Mouse (Mus musculus) lung, postnatal 10 days (tissue): ENCODE measurements around the gene Gm47969.
"Not testable (repeated sequence)": the region's sequence is repeated elsewhere in the genome, so short reads cannot be mapped to it uniquely, and the experiment has no call there.

Source experiments
- DNase-seq: peaks from one replicate; pipeline ENCODE4 v3.0.0; 2021

Gm47969 gene

DNA sequence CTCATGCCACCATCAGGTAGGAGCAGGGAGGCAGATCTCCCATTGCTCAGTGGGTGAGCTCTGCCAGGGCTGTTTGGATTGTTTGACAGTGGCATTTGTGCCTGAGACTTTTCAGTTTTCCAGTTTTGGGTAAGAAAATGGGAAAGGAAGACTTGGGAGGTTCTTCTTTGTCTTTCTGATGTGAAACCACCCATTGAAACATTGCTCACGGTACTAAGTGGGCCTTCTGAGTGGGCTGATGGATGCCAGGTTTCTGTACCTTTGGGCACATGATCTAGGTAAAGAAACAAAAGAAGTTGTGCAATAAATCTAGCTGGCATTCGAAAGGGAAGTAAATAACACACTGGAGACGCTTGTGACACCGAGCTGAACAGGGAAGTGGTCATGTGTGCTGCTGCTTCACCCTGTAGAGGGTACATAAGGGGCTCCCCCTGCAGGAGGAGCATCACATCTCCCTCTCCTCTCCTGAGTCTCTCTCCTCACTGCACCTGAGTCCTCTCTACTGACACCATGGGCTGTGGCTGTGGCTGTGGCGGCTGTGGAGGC is at the start of gene Gm47969:
TSS of gene Gm47969 (plus strand) at position 51 of the 546 bp plus-strand sequence.
- peak; percentile 16 for DNase-seq

DNA sequence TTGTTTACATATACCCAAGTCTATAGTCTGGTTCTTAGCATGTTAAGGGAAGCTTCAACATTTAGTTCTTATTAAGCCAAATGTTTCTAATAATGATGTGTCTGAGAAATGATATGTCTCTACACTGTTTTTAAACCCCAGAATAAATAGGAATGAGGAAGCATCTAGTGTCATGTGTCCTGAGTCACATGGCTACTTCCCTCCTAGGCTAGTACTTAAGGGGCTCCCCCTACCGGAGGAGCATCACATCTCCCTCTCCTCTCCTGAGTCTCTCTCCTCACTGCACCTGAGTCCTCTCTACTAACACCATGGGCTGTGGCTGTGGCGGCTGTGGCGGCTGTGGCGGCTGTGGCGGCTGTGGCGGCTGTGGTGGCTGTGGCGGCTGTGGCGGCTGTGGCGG is 44.4 kb upstream of the Gm47969 start, which contains the start of gene Gm47959:
TSS of gene Gm47959 (plus strand) at position 243 of the 400 bp plus-strand sequence.
- not testable (repeated sequence) for DNase-seq

DNA sequence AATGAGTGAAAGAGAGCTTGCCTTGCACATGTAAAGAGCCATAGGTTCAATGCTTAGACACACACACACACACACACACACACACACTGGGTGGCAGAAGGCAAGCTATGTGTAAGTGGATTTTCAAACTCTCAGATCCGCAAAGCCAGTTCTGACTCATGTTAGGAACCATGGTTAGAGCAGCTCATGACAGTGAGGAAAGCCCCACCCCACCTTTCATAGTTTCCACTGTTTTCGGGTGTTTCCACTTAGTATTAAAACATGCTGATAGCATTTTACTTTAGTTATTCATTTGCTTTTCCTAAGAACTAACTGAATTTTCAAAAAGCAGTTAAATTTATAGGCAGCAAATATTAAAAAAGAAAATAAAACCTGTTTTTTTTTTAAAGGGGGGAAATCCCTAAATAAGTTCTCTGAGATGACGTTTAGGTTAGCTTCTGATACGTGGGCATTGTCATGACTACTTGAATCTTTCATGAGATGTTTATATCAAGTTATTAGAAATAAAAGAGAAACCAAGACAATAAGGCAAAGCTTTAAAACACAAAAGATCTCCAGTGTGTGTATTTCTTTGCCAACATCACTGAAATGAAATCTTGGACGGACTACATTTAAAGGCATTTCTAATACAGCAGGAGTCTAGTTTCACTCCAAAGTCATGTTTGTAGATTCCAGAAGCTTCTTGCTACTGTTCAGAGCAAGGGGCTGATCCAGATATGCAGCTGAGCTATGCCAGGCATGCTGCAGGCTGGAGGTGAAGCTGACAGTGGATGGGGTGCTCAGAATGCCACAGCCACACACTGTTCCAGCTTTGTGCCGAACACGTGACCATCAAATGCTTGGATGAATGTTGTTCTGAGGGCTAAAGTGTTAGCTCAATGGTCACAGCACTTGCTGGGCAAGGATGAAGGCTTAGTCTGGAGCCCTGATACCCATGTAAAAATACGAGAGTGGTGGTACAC is 38.2 kb upstream of the Gm47969 start:
- DNase-seq, result peak; percentile 6

DNA sequence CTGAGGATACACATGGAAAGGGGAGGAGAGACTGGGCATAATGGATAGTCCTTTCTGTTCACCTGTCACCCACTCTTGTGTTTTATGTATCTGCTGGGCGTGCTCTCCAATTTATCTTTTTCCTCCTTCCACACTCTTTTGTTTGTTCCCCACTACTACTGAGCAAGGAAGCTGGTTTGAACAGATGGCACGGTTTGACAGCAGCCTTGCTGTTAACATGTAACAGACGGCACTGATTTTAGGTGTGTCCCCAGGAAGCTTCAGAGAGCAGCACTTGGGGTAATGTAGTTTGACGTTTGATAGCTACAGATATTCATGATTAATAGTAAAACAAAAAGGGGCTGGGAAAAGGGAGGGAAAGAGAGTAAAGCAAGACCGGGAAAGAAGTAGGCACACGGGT is 37.3 kb upstream of the Gm47969 start:
- no peak for DNase-seq

DNA sequence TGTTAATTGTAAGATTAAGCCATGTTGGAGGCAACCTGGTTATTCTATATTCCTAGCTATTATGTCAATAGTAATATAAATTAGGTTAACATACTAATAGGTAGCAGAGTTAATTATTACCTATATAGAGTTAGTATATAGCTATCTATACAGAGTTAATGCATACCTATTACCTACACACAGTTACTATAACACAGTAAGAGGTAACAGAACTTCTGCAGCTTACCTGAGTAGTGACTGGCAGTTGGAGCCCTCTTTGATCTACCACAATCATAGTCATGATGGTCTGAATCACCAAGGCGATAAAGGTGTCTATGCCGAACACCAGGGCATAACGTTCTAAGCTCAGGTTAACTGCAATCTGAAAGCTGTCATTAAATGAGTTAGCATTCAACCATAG is 30.3 kb upstream of the Gm47969 start:
- DNase-seq, result no peak

DNA sequence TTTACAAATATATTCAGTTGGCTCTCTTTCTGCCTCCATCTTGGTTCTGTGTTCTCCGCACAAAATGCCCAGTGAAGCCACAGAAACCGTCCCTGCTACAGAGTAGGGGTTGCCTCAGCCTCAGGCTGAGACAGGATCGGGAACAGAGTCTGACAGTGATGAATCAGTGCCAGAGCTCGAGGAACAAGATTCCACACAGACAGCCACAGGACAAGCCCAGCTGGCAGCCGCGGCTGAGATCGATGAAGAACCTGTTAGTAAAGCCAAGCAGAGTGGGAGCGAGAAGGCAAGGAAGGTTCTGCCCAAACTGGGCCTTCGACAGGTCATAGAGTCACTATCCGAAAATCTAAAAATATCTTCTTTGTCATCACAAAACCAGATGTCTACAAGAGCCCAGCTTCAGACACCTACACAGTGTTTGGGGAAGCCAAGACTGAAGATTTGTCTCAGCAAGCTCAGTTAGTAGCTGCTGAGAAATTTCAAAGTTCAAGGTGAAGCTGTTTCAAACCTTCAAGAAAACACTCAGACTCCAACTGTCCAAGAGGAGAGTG is 29.3 kb upstream of the Gm47969 start:
- no peak for DNase-seq

DNA sequence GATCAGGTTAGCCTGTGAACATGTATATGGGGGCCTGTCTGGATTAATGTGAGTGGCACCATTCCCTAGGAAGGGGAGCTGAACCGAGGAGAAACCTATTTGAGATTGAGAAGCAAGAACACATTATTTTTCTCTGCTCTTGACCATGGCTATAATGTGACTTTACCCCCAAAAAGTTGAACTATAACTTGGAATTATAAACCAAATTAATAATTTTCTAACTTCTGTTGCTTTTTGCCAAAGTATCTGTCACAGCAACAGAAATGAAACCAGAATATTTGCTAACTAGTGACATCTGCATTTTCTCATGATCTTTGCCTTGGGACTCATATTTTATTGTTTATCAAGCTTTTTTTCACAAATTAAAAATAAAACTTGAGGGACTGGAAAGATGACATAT is 28.2 kb upstream of the Gm47969 start:
- DNase-seq, result no peak

DNA sequence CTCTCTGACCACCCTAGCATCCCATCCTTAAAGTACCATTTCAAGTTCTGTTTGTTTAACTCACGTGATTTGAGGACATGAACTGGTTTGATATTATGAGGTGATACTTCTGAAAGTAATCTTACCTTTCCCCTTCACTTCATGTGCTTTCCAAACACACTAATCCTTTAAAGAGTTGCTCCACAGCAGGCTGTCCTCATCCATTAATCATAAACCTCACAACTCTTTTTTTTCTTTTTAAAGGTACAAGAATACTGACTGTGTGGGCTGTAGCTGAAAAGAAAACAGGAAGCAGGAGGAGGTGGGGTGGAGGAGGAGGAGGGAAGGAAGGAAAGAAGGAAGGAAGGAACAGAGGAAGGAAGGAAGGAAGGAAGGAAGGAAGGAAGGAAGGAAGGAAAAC is 12.8 kb upstream of the Gm47969 start:
- DNase-seq, result no peak

DNA sequence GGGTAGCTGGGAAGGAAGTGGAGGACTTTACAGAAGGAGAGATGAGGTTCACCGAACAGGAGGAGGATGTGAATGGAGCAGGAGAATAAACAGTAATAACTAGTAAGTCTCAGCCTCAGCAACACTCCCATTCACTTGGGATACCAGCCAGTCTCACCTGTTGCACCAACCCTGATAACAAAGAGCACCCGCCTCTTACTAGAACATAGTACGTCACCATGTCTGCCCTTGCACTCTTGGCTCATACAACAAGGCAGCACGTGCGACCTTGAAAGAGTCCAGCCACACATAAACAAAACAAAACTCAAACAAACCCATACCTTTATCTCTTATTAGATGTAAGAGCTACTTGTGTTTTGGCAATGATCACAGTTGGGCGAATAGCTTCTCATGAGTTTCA is 12.2 kb upstream of the Gm47969 start:
- peak; percentile 14 for DNase-seq

DNA sequence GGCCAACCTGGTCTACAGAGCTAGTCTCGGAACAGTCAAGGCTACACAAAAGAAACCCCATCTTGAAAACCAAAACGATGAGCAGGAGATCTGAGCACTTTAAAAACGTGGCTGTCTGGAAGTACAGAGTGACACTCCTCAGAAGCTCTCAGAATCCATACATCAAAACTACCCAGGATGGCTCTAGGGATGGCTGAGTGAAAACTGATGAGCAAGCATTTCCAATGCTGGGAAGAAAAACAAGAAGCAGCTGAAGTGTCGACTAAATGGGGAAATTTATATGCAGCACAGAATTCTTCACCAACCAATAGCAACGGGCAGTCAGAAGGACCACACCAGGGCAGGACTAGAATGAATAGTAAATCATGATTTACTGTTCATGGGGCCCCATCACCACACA is 10.2 kb upstream of the Gm47969 start:
- DNase-seq, result no peak

DNA sequence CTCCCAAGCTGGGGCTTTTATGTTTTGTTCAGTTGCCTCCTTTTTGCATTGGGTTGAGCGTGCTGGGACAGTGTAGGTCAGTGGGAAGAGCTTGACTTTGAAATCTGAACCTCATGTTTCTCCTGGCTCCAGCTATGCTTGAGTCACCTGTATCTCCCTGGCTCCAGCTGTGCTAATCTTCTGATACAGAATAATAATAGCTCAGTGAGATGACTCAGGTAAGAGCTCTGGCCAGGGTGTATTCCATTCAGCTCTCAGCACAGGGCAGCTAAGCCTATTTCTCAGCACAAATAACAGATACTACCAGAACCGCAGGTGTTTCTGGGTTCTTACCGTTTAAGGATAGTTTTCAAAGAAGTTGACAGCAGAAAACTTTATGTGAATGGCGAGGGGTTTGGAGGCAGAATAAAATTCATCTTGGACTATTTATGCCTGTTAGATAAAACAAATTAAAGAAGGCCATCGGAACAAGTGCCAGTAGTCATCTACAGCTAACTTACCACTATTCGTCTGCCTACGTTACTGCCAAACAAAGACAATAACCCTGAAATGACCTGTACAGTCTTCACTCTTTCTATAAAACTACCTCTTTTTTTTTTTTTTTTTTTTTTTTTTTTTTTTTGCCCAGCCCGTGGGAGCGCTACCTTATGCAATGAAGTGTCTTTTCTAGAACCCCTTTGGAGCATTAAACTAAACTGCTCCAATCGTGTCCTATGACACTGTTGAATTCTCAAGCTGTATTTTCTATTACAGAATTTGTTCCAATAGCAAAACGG is 7.7 kb upstream of the Gm47969 start:
- DNase-seq, result no peak

DNA sequence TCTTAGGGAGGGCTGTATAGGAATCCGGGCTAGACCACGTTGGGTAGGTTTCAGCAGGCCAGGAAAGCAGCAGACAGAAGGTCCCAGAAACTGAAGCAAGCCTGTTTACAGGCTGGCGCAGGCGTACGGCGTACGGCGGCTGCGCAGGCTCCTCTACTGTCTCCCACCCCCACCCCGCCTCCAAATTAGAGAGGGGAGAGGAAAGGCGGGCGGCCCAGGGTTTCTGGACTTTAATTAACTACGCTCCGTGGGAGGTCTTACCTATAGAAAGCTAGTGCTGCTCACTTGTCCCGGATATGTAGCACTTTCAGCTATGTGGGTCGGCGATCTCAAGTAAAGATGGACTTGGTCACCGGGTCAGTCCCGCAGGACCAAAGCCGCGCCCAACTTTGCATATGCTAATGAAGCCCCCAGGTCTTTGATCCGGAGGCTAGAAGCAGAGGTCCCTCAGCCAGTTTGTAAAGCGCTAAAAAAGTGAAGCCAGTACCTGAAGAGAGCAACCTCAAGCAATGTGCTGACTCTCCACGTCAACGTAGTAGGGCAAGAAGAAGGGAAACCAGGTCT is 6.5 kb upstream of the Gm47969 start, which contains the start of gene Slc19a3:
TSS of gene Slc19a3 (minus strand) at position 340 of the 564 bp plus-strand sequence.
- DNase-seq, result peak; percentile 50

DNA sequence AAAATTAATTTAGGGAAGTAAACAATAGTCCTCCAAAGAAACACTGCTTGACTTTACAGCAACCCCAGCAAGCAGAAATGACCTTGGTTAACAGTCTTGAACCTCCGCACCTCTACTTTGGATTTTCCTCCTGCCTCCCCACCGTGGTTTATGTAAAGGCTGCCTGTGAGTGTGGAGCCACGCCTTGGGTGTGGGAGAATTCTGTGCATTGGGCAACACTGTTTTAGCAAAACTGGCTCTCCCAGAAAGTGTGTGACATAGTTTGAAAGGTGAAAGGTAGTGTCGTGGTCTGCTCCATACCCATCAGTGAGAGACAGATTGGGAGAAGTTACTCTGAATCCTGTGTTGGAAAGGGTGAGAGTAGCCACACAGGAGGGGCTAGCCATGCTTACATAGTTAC is 5.7 kb upstream of the Gm47969 start:
- peak; percentile 3 for DNase-seq

DNA sequence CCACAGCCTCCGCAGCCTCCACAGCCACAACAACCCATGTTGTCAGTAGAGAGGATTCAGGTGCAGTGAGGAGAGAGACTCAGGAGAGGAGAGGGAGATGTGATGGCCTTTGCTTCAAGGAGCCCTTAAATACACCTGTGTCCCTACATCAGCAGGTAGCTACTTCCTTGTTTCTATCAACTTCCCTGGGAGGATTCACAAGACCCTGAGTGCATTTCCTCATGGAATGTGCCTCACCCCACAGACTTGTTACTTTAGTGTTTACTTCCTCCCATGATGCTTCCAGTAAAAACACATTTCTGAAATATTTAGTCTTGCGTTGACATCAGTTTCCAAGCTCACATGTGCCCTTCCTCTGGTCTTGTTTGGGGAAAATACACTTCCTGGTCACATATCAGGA is 2.4 kb upstream of the Gm47969 start, which contains the start of gene Krtap28-10:
TSS of gene Krtap28-10 (minus strand) at position 101 of the 400 bp plus-strand sequence.
- no peak for DNase-seq

DNA sequence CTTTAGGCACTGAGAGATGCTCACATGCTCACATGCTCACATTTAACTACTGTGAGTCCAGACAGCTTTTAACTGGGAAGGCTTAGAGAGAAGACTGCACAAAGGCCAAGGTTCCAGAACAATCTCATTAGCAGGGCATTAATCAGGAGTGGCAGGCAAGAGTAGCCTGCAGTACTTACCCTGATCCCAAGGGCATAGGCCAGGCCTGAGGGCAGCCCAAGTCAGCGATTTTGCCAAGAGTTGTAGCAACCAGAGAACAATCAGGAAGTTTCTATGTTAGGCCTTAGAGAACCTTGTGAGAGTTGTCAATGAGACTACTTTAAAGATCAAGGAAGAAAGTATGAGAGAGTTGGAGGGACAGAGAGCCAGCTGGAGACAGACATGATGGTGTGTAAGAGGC is 13.7 kb downstream of the Gm47969 start:
- no peak for DNase-seq

DNA sequence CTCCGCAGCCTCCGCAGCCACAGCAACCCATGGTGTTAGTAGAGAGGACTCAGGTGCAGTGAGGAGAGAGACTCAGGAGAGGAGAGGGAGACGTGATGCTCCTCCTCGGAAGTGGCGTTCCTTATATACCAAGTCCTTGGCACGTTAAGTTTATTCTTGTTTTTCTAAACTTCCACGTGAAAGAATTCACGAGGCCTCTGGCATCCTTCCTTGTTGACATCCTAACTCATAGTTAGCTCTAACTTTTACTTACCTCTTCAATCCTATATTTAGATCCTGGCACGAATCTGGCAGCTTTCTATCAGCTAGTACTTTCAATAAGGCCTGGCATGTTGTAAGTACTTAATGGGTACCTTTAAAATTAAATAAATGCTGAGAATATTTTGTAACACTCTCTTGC is 14.5 kb downstream of the Gm47969 start, which contains the start of gene A030005K14Rik:
TSS of gene A030005K14Rik (minus strand) at position 101 of the 400 bp plus-strand sequence.
- DNase-seq, result no peak

DNA sequence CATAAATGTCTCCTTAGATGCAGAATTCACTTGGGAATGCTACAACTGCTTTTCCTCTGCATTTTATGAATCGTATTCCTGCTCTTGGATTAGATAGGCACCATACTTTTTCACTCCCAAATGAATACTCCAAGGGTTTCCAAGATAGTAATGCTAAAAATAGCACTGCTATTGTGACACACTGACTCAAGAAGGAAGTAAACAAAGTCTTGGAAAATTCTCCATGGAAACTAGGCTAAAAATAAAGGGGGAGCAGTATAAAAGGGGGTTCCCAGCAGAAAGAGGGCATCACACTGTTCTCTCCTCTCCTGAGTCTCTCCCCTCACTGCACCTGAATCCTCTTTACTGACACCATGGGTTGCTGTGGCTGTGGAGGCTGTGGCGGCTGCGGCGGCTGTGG is 15.9 kb downstream of the Gm47969 start, which contains the start of gene Krtap28-13:
TSS of gene Krtap28-13 (plus strand) at position 288 of the 400 bp plus-strand sequence.
- DNase-seq, result no peak

DNA sequence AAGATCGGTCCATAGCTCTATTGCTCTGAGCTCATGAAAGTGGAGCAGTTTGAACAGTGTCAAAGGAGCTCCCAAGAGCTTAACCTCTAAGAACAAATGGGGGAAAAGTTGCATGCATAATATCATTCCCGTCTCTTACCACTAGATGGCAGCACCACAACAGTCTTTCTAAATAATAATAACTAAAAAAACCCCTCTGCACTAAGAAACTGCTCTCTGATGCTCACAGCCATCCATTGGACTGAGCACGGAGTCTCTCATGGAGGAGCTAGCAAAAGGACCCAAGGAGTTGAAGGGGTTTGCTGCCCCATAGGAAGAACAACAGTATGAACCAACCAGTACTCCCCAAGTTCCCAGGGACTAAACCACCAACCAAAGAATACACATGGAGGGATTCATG is 20.1 kb downstream of the Gm47969 start:
- DNase-seq, result peak; percentile 49

DNA sequence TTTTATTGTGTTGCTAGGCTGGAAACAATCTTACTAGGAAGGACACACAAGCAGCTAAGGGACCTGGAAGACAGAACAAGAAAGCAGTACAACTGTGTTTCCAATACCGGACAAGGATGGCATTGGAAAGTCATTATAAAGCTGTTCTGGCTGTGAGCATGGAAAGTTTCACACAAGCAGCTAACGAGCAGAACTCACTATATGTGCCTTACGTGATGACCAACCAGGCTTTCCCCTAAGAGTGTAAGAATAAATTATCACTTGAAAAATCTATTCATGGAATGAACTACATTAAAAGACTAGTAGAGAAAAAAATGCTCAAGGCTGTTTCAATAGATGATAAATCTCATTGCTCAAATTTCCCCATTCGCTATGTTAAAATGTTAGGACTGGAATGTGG is 21.8 kb downstream of the Gm47969 start:
- DNase-seq, result no peak

DNA sequence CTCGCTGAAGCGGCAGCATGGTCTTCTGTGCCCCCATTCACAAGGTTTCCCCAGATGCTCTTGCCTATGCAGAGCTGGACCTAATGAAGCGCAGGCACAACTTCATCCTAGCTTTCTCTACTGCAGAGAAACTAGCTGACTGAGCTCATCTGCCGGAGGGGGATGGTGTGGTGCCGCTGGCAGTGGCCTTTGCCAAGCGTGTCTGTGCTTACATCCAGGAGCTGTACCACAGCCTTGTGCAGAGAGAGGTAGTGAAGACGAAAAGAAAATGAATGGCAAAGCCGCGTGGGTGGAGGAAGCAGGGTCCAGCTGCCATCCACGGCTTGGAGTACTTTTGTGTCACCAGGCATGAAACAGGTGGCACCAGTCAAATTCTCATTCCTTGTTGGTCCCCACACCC is 22.5 kb downstream of the Gm47969 start:
- DNase-seq, result no peak

DNA sequence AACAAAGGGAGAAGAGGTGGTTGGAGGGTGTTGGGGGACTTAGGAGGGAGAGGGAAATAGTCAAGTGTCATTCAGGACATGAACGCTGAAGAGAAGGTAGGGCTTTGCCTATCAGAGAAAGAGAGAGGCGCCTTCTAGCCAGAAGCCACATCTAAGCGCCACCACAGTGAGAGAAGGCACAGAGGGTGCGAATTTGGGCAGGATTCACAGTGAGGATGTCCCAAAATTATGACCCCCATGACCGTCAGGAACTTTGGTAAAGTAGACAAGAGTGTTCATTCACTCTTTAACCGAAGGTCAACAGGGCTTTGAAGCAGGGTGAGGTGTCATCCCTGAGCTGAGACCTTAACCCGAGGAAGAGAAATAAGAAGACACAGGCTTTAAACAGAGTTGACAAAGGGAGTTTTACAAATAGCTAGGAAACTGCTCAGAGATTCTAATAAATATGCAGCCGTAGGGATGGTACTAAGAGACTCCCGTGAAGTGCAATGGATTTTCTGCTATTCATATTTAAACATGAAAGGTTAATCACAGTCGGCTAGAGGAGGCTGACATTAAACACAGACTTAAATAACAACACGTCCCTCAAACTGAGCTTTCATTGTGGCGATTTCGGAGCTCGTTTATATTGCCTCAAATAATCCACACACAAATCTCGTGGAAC is 30.9 kb downstream of the Gm47969 start:
- DNase-seq, result no peak
